Mouse (Mus musculus) hindlimb bud, embryonic 11.5 days (tissue): ENCODE results near the gene Pigq.

Experiments used
- DNase-seq: peaks from one replicate; pipeline ENCODE4 v3.0.0-alpha.2; 2012; ENCODE audit warnings: low read depth, low spot score; ENCODE audit errors: extremely low spot score

Pigq gene

DNA sequence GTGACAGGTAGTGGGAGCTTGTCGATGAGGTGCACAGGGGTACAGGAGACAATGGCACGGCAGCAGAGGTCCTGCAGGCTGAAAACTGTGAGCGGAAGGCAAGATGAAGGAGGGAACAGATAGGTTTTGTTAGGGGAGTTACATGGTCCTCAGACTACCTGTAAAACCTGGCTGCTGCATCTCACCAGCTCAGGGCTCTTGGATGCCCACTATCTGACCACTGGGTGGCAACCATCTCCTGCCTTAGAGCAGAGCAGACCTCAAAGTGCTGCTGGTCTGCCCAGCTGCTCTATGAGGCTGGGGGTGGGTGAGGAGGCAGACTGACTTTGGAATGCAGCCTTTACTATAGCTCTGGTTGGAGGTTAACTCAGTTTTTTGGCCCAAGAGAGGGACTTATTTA lies 60.9 kb downstream of the Pigq start:
- no peak for DNase-seq

- no peak for DNase-seq
These were observed 61.5 kb downstream of the Pigq start for GRCm38 (mm10) chr17:25883268-25883667.

- DNase-seq = no peak
These were observed 62.4 kb downstream of the Pigq start for GRCm38 (mm10) chr17:25882306-25882705.

DNA sequence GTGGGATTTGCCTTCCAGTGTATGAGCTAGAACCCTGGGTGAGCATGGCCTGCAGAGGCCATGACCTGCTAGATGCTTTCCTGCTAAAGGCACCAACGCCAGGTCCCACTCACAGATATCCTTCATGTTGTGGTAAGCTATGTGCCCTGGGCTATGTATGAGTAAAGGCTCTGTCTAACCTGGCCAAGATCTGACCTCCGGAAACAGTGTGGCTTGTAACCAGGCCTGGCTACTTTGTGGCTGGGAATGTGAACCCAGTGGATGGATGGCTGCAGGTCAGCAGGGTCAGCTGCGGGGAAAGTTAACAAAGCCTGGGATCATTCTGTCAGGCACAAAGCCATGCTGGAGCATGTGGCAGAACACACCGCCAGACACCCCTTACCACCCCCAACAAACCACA lies 63.0 kb downstream of the Pigq start:
- no peak for DNase-seq

DNA sequence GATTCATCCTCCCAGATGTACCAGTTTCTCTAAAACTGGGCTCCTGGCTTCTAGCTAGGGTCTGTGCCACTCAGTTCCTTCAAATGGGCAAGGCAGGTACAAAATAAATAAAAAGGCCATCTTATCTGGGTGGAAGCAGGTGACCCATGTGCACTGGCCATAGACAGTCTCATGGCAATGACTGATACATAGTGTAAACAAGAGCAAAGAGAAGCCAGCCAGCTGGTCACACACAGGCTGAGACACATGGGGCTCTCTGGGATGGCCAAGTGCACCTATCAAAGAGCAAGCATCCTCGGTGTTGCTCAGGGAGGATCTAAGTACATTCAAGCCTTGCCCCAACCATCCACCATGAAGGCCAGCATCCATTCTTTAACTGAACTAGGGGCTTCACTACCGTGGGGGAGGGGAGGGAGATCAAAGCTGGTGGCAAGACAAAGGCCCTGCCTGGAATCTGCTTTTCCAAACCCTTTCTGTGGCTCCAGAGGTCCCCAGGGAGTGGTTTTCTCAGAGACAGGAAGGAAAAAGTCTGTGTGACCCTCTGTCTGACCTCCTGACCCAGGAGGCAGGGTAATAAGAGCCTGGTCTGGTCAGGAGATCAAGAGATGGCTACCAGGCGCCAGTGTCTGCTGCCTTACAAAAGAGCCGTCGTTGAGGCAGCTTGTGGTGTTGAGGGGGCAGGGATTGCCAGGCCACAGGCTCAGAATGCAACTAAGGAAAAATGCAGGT lies 63.7 kb downstream of the Pigq start:
- DNase-seq = no peak

DNA sequence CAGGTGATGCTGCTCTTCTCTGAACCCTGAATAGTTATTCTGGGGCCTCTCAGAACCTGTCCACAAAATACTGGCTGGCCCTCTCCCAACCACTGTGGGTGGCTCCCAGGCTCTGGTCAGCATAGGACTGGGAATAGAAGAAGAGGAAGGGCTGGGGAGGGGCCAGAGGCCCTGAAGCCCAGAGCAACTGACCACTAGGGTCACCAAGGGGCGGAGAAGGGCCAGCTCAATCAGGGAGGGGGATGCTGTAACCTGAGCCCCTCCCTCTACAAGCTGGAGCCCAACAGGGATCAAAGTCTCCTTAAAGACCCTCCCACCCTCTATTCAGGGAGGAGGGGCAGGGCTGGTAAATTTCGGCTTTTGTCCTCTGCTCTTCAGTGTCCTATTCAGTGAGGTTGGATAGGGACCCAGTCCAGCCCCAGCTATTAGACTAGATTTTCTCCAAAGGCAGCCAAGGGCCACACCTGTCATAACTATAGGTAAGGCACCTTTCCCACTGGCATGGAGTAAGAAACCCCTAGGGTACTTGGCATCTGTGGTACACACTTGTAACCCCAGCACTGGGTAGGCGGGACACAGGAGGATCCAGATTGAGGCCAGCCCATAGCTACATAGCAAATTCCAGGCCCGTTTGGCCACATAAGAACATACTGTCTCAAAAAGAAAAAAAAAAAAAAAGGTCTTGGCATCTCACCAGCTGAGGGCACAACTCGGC lies 64.4 kb downstream of the Pigq start, which contains the start of gene Wfikkn1:
Wfikkn1 (minus strand) TSS at position 663 of the 715 bp plus-strand sequence.
- no peak for DNase-seq

- no peak for DNase-seq
These were observed 65.0 kb downstream of the Pigq start for GRCm38 (mm10) chr17:25879750-25880149.

- DNase-seq = no peak
These were observed 65.5 kb downstream of the Pigq start for GRCm38 (mm10) chr17:25879261-25879660.

GRCm38 (mm10) chr17:25878611-25879180 lies 66.0 kb downstream of the Pigq start:
- DNase-seq = no peak

- no peak for DNase-seq
These were observed 66.8 kb downstream of the Pigq start for GRCm38 (mm10) chr17:25877741-25878610.

- DNase-seq = no peak
These were observed 67.7 kb downstream of the Pigq start for GRCm38 (mm10) chr17:25877025-25877424.
